Mouse (Mus musculus) hindbrain, embryonic 14.5 days (tissue): ENCODE measurements around the gene Slc12a1. TPM values are rescaled to one million over a fixed set of nuclear protein-coding genes. Genes with fewer than 3 reads are reported as not detected.
"Not testable (repeated sequence)": the region's sequence is repeated elsewhere in the genome, so short reads cannot be mapped to it uniquely, and the experiment has no call there.

ENCODE experiments used
- ATAC-seq: fragments of 200-750 bp; cut with Nextera tagmentation; 2 replicates; pipeline ENCODE4 v1.8.0; 2017; ENCODE audit warnings: moderate number of reproducible peaks, mild to moderate bottlenecking, moderate TSS enrichment, moderate library complexity; ENCODE audit not compliant: low FRiP score
- DNase-seq: peaks from one replicate; pipeline ENCODE4 v3.0.0-alpha.2; 2015; ENCODE audit warnings: low spot score
- H3K27ac ChIP-seq: fragments of 300-500 bp; sonication (generic); 2 replicates; pipeline ENCODE4 v1.5.1; 2014; ENCODE audit warnings: mild to moderate bottlenecking, moderate library complexity
- H3K27me3 ChIP-seq: fragments of 300-500 bp; sonication (generic); 2 replicates; pipeline ENCODE4 v1.6.1; 2014; ENCODE audit warnings: mild to moderate bottlenecking, low read length, mixed read lengths; ENCODE audit not compliant: control insufficient read depth, insufficient read depth
- H3K36me3 ChIP-seq: fragments of 300-500 bp; sonication (generic); replicated peaks from 2 replicates; pipeline ENCODE4 v1.6.1; 2014; ENCODE audit not compliant: control insufficient read depth, insufficient read depth
- H3K4me1 ChIP-seq: fragments of 300-500 bp; sonication (generic); replicated peaks from 2 replicates; pipeline ENCODE4 v1.6.1; 2014; ENCODE audit warnings: antibody characterized with exemption, low read length, mixed read lengths; ENCODE audit not compliant: control insufficient read depth, insufficient read depth
- H3K4me2 ChIP-seq: fragments of 300-500 bp; sonication (generic); replicated peaks from 2 replicates; pipeline ENCODE4 v1.6.1; 2014; ENCODE audit warnings: mild to moderate bottlenecking, moderate library complexity
- H3K4me3 ChIP-seq: fragments of 300-500 bp; sonication (generic); replicated peaks from 2 replicates; pipeline ENCODE4 v1.5.1; 2014; ENCODE audit warnings: mild to moderate bottlenecking, low read length
- H3K9ac ChIP-seq: fragments of 300-500 bp; sonication (generic); 2 replicates; pipeline ENCODE4 v1.6.1; 2014
- H3K9me3 ChIP-seq: fragments of 300-500 bp; sonication (generic); 2 replicates; pipeline ENCODE4 v1.6.1; 2016; ENCODE audit warnings: low read length; ENCODE audit not compliant: control insufficient read depth
- WGBS: fragments of 180-500 bp; shearing (Covaris S2); extraction: QIAGEN DNeasy Blood & Tissue Kit; methylation state at CpG from one replicate; pipeline ENCODE4 v1.1.7; 2014; 5-methylcytosine and 5-hydroxymethylcytosine counted together
- polyA plus RNA-seq: library from polyadenylated mRNA; unstranded; fragments of >200 nt; fragmentation: Nextera tagmentation; extraction: Ambion mirVana; gene quantifications from 2 replicates; pipeline ENCODE4 v1.2.1, GENCODE M21; 2014

Slc12a1 gene
- 0.15 and 0.18 TPM in 2 replicates for polyA plus RNA-seq

- no peak within 1 kb of the TSS; the same call in 1 of the 2 replicates for H3K27ac ChIP-seq
- no peaks in the 10 kb centered on the region for H3K4me1 ChIP-seq
- H3K4me3 ChIP-seq, result no peak within 1 kb of the TSS
- H3K4me2 ChIP-seq, result no peak within 1 kb of the TSS
- ATAC-seq (no peak), DNase-seq (no peak)
- no peak within 1 kb of the TSS for H3K9ac ChIP-seq
- no peaks in the 10 kb centered on the region for H3K36me3 ChIP-seq
- no peaks in the 10 kb centered on the region for H3K27me3 ChIP-seq
- no peaks in the 10 kb centered on the region for H3K9me3 ChIP-seq
- 91% methylated on average over 6 of the region's 6 CpGs for WGBS
Measured at GRCm38 (mm10) chr2:125152388-125152787, at the start of gene Slc12a1. Gene Slc12a1, plus strand, starts transcription at chr2:125152505.

- not testable (repeated sequence) for H3K27me3 ChIP-seq, H3K4me2 ChIP-seq, H3K9me3 ChIP-seq, DNase-seq, H3K9ac ChIP-seq, ATAC-seq, H3K4me1 ChIP-seq, H3K4me3 ChIP-seq, H3K27ac ChIP-seq
- peaks cover 55% of the 10 kb centered on the region for H3K36me3 ChIP-seq
- 96% methylated on average over 13 of the region's 13 CpGs for WGBS
Measured at GRCm38 (mm10) chr2:125104491-125104890, 47.8 kb upstream of the Slc12a1 start.

GRCm38 (mm10) chr2:125106536-125106935, 45.8 kb upstream of the Slc12a1 start:
- H3K4me3 ChIP-seq, H3K9ac ChIP-seq, H3K27ac ChIP-seq, H3K9me3 ChIP-seq, H3K4me1 ChIP-seq, H3K27me3 ChIP-seq, ATAC-seq, DNase-seq, H3K4me2 ChIP-seq: not testable (repeated sequence)
- WGBS, result 84% methylated on average over 4 of the region's 4 CpGs
- H3K36me3 ChIP-seq, result peaks cover 62% of the 10 kb centered on the region

GRCm38 (mm10) chr2:125119381-125120110, 32.8 kb upstream of the Slc12a1 start:
- Histone ChIP-seq H3K9ac (no peak overlapping the region), H3K27me3 (no peaks in the 10 kb centered on the region), H3K27ac (no peak overlapping the region), H3K4me3 (no peak overlapping the region), H3K36me3 (peaks cover 17% of the 10 kb centered on the region), H3K4me2 (peak overlapping the region; percentile 19; the same call in 1 of the 2 replicates), H3K4me1 (peaks cover 27% of the 10 kb centered on the region), H3K9me3 (no peaks in the 10 kb centered on the region)
- ATAC-seq (no peak), DNase-seq (no peak)
- 57% methylated on average over 6 of the region's 6 CpGs for WGBS

- Histone ChIP-seq H3K27me3 (no peaks in the 10 kb centered on the region), H3K27ac (peak overlapping the region; percentile 96), H3K4me2 (peak overlapping the region; percentile 84), H3K36me3 (no peaks in the 10 kb centered on the region), H3K9ac (peak overlapping the region; percentile 97), H3K4me3 (peak overlapping the region; percentile 80), H3K4me1 (peaks cover 27% of the 10 kb centered on the region), H3K9me3 (no peaks in the 10 kb centered on the region)
- ATAC-seq, result no peak
- peak; percentile 42 for DNase-seq
- WGBS, result 1% methylated on average over 4 of the region's 4 CpGs
Measured at GRCm38 (mm10) chr2:125122288-125122623, 30.0 kb upstream of the Slc12a1 start.

- Histone ChIP-seq H3K9ac (peak overlapping the region; percentile 97), H3K27ac (peak overlapping the region; percentile 96), H3K4me2 (peak overlapping the region; percentile 84), H3K4me3 (peak overlapping the region; percentile 80), H3K4me1 (peaks cover 27% of the 10 kb centered on the region), H3K27me3 (no peaks in the 10 kb centered on the region), H3K36me3 (no peaks in the 10 kb centered on the region), H3K9me3 (no peaks in the 10 kb centered on the region)
- ATAC-seq (peak; percentile 77), DNase-seq (peak; percentile 66)
- 0% methylated on average over 51 of the region's 59 CpGs for WGBS
Measured at GRCm38 (mm10) chr2:125122624-125123476, 29.5 kb upstream of the Slc12a1 start.

GRCm38 (mm10) chr2:125123477-125123852, 28.8 kb upstream of the Slc12a1 start, which contains the start of gene Myef2:
Gene Myef2, minus strand, starts transcription at chr2:125123661.
- Histone ChIP-seq H3K9ac (peak within 1 kb of the TSS; percentile 97), H3K4me1 (peaks cover 27% of the 10 kb centered on the region), H3K27me3 (no peaks in the 10 kb centered on the region), H3K27ac (peak within 1 kb of the TSS; percentile 96), H3K36me3 (no peaks in the 10 kb centered on the region), H3K9me3 (no peaks in the 10 kb centered on the region), H3K4me3 (peak within 1 kb of the TSS; percentile 80), H3K4me2 (peak within 1 kb of the TSS; percentile 84)
- WGBS, result under 1% methylated on average over 37 of the region's 48 CpGs
- DNase-seq (peak; percentile 88), ATAC-seq (peak; percentile 90)

GRCm38 (mm10) chr2:125125824-125126223, 26.5 kb upstream of the Slc12a1 start:
- no peaks in the 10 kb centered on the region for H3K36me3 ChIP-seq
- H3K9me3 ChIP-seq, result no peaks in the 10 kb centered on the region
- no peak overlapping the region for H3K27ac ChIP-seq
- H3K9ac ChIP-seq, result no peak overlapping the region
- H3K4me2 ChIP-seq, result no peak overlapping the region
- DNase-seq, result no peak
- no peak overlapping the region for H3K4me3 ChIP-seq
- H3K4me1 ChIP-seq, result peaks cover 15% of the 10 kb centered on the region
- 31% methylated on average over 4 of the region's 4 CpGs for WGBS
- no peak for ATAC-seq
- H3K27me3 ChIP-seq, result no peaks in the 10 kb centered on the region

GRCm38 (mm10) chr2:125126792-125127191, 25.5 kb upstream of the Slc12a1 start:
- no peak overlapping the region for H3K9ac ChIP-seq
- H3K4me2 ChIP-seq, result no peak overlapping the region
- H3K36me3 ChIP-seq, result no peaks in the 10 kb centered on the region
- ATAC-seq (no peak), DNase-seq (no peak)
- 92% methylated on average over 3 of the region's 3 CpGs for WGBS
- H3K9me3 ChIP-seq, result no peaks in the 10 kb centered on the region
- no peak overlapping the region for H3K27ac ChIP-seq
- peaks cover 6% of the 10 kb centered on the region for H3K4me1 ChIP-seq
- no peaks in the 10 kb centered on the region for H3K27me3 ChIP-seq
- no peak overlapping the region for H3K4me3 ChIP-seq
